Mouse (Mus musculus) G1E (cell line): Measurements from ENCODE around the gene Tlx3.

Experiments used
- CTCF ChIP-seq: IDR thresholded peaks from 2 replicates; pipeline ENCODE4 v1.5.1; 2012; ENCODE audit warnings: low read depth, low read length, inconsistent platforms, mixed read lengths
- GATA1 ChIP-seq: IDR thresholded peaks from 2 replicates; pipeline ENCODE4 v1.6.1; 2012; ENCODE audit warnings: borderline replicate concordance, low read length, inconsistent platforms, mixed read lengths
- GATA2 ChIP-seq: IDR thresholded peaks from 2 replicates; pipeline ENCODE4 v1.6.1; 2012; ENCODE audit warnings: low read depth, low read length, inconsistent platforms, borderline replicate concordance

- TF ChIP-seq GATA1, result no peak
- TF ChIP-seq GATA2, result no peak
- TF ChIP-seq CTCF, result no peak
These were observed 2.4 kb downstream of the Tlx3 start for GRCm38 (mm10) chr11:33200764-33201625.
